Mouse (Mus musculus): Measurements from ENCODE around the gene Gm49366. TPM values are rescaled to one million over a fixed set of nuclear protein-coding genes. Genes with fewer than 3 reads are reported as not detected.
"Not testable (repeated sequence)": the region's sequence is repeated elsewhere in the genome, so short reads cannot be mapped to it uniquely, and the experiment has no call there.

Gene Gm49366
- total RNA-seq (2014; rRNA removed) (not detected in 2 replicates), polyA plus RNA-seq (2015; fragmentation: Nextera tagmentation; extraction: Ambion mirVana) (not detected in 2 replicates)

DNA sequence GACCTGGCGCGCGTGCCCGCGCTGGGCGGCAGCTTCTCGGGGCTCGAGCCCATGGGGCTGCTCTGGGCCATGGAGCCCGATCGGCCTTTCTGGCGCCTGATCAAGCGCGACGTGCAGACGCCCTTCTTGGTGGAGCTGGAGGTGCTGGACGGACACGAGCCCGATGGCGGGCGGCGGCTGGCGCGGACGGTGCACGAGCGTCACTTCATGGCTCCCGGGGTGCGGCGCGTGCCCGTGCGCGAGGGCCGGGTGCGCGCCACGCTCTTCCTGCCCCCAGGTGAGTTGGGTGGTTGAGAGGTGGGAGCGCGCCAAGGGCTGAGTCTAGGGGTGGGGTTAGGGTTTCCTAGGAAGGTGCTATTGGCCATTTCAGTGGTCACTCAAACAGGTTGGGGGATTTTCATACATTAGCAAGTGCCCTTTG is at the start of gene Gm49366:
Gene Gm49366, plus strand, starts transcription at position 245 of the 421 bp plus-strand sequence.
- H3K4me1 ChIP-seq (ENCODE audit: insufficient read depth, low read length); H3K36me3 ChIP-seq (ENCODE audit: insufficient read depth, low read length); H3K27me3 ChIP-seq (ENCODE audit: insufficient read depth, low read length); H3K27ac ChIP-seq (ENCODE audit: low read depth, low read length); H3K9me3 ChIP-seq (ENCODE audit: low read length): not testable (repeated sequence)
- ATAC-seq (ENCODE audit: low FRiP score) = peak; percentile 63; the same call in 1 of the 2 replicates
- WGBS = 1% methylated on average over 38 of the region's 39 CpGs
- peak within 1 kb of the TSS; percentile 52 for H3K9ac ChIP-seq (replicated peaks; ENCODE audit: low read length, poor library complexity, severe bottlenecking)
- H3K4me3 ChIP-seq (ENCODE audit: low read depth, low read length) = peak within 1 kb of the TSS; percentile 44
- peak; percentile 42 for DNase-seq (ENCODE audit: low spot score)
- H3K4me2 ChIP-seq (ENCODE audit: low read depth, low read length, poor library complexity, severe bottlenecking) = peak within 1 kb of the TSS; percentile 58

DNA sequence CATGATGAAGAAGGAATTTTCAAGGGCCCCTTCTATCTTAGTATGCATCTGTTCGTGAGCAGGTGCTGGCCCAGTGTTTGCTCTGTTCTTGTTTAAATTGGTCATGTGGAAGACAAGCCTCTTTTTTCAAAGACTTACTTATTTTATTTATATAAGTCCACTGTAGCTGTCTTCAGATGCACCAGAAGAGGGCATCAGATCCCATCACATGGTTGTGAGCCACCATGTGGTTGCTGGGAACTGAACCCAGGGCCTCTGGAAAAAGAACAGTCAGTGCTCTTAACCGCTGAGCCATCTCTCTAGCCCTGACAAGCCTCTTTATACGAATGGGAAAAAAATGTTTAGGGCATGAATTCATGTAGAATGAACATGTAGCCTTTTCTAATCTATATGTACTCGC is 49.4 kb upstream of the Gm49366 start:
- no peak for ATAC-seq (ENCODE audit: low FRiP score)
- TF ChIP-seq CTCF (IDR thresholded peaks at IDR 0.05) = peak; percentile 38
- Histone ChIP-seq H3K4me3 (ENCODE audit: low read depth, low read length) (no peak overlapping the region), H3K27me3 (ENCODE audit: insufficient read depth, low read length) (no peaks in the 10 kb centered on the region), H3K27ac (ENCODE audit: low read depth, low read length) (no peak overlapping the region), H3K4me2 (ENCODE audit: low read depth, low read length, poor library complexity, severe bottlenecking) (no peak overlapping the region), H3K4me1 (ENCODE audit: insufficient read depth, low read length) (no peaks in the 10 kb centered on the region), H3K9ac (replicated peaks; ENCODE audit: low read length, poor library complexity, severe bottlenecking) (no peak overlapping the region), H3K9me3 (ENCODE audit: low read length) (no peaks in the 10 kb centered on the region), H3K36me3 (ENCODE audit: insufficient read depth, low read length) (no peaks in the 10 kb centered on the region)
- no peak for DNase-seq (ENCODE audit: low spot score)
- WGBS = 97% methylated on average over 4 of the region's 4 CpGs

GRCm38 (mm10) chr12:83997221-83997620 is 41.5 kb upstream of the Gm49366 start:
- WGBS = 77% methylated on average over 2 of the region's 2 CpGs
- no peak overlapping the region for H3K4me3 ChIP-seq (ENCODE audit: low read depth, low read length)
- no peak for ATAC-seq (ENCODE audit: low FRiP score)
- no peaks in the 10 kb centered on the region for H3K36me3 ChIP-seq (ENCODE audit: insufficient read depth, low read length)
- no peak overlapping the region for H3K9ac ChIP-seq (replicated peaks; ENCODE audit: low read length, poor library complexity, severe bottlenecking)
- no peak overlapping the region for H3K27ac ChIP-seq (ENCODE audit: low read depth, low read length)
- H3K4me1 ChIP-seq (ENCODE audit: insufficient read depth, low read length) = no peaks in the 10 kb centered on the region
- H3K27me3 ChIP-seq (ENCODE audit: insufficient read depth, low read length) = no peaks in the 10 kb centered on the region
- no peak overlapping the region for H3K4me2 ChIP-seq (ENCODE audit: low read depth, low read length, poor library complexity, severe bottlenecking)
- no peak for DNase-seq (ENCODE audit: low spot score)
- TF ChIP-seq CTCF (IDR thresholded peaks at IDR 0.05) = no peak
- no peaks in the 10 kb centered on the region for H3K9me3 ChIP-seq (ENCODE audit: low read length)

GRCm38 (mm10) chr12:83998341-83999107 is 40.2 kb upstream of the Gm49366 start:
- no peak for DNase-seq (ENCODE audit: low spot score)
- TF ChIP-seq CTCF (IDR thresholded peaks at IDR 0.05) = no peak
- H3K27ac ChIP-seq (ENCODE audit: low read depth, low read length) = no peak overlapping the region

GRCm38 (mm10) chr12:83999237-83999636 is 39.5 kb upstream of the Gm49366 start:
- DNase-seq (ENCODE audit: low spot score) = peak; percentile 61
- H3K36me3 ChIP-seq (ENCODE audit: insufficient read depth, low read length); H3K4me3 ChIP-seq (ENCODE audit: low read depth, low read length); ATAC-seq (ENCODE audit: low FRiP score); H3K27me3 ChIP-seq (ENCODE audit: insufficient read depth, low read length); H3K9ac ChIP-seq (replicated peaks; ENCODE audit: low read length, poor library complexity, severe bottlenecking); H3K4me1 ChIP-seq (ENCODE audit: insufficient read depth, low read length); H3K9me3 ChIP-seq (ENCODE audit: low read length); H3K4me2 ChIP-seq (ENCODE audit: low read depth, low read length, poor library complexity, severe bottlenecking); H3K27ac ChIP-seq (ENCODE audit: low read depth, low read length): not testable (repeated sequence)
- 66% methylated on average over 8 of the region's 8 CpGs for WGBS

More at GRCm38 (mm10) chr12:83998341-83999107, 40.2 kb upstream of the Gm49366 start:
- Histone ChIP-seq H3K9ac (replicated peaks; ENCODE audit: low read length, poor library complexity, severe bottlenecking) (no peak overlapping the region), H3K27me3 (ENCODE audit: insufficient read depth, low read length) (no peaks in the 10 kb centered on the region), H3K36me3 (ENCODE audit: insufficient read depth, low read length) (no peaks in the 10 kb centered on the region), H3K4me1 (ENCODE audit: insufficient read depth, low read length) (no peaks in the 10 kb centered on the region), H3K4me3 (ENCODE audit: low read depth, low read length) (no peak overlapping the region), H3K9me3 (ENCODE audit: low read length) (no peaks in the 10 kb centered on the region), H3K4me2 (ENCODE audit: low read depth, low read length, poor library complexity, severe bottlenecking) (no peak overlapping the region)
- WGBS = 52% methylated on average over 11 of the region's 11 CpGs
- ATAC-seq (ENCODE audit: low FRiP score) = no peak

DNA sequence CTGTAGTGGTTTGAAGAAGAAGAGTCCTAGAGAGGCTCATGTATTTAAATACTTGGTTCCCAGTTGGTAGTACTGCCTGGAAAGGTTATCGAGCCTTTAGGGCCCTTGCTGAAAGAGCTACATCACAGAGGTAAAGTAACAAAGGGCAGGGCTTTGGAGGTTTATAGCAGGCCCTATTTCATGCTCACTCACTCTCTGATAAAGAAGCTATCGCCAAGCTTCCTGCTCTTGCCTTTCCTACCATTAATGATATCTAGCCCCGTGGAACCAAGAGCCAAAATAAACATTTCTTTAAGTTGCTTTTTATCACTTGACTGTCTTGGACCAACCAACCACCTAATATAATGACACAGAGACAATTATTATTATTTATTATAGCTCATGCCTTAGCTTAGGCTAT is 38.3 kb upstream of the Gm49366 start:
- H3K9ac ChIP-seq (replicated peaks; ENCODE audit: low read length, poor library complexity, severe bottlenecking) = no peak overlapping the region
- H3K27ac ChIP-seq (ENCODE audit: low read depth, low read length) = no peak overlapping the region
- 87% methylated on average over 3 of the region's 3 CpGs for WGBS
- H3K9me3 ChIP-seq (ENCODE audit: low read length) = no peaks in the 10 kb centered on the region
- H3K36me3 ChIP-seq (ENCODE audit: insufficient read depth, low read length) = no peaks in the 10 kb centered on the region
- H3K27me3 ChIP-seq (ENCODE audit: insufficient read depth, low read length) = no peaks in the 10 kb centered on the region
- no peak for TF ChIP-seq CTCF (IDR thresholded peaks at IDR 0.05)
- no peak for DNase-seq (ENCODE audit: low spot score)
- no peak overlapping the region for H3K4me2 ChIP-seq (ENCODE audit: low read depth, low read length, poor library complexity, severe bottlenecking)
- H3K4me1 ChIP-seq (ENCODE audit: insufficient read depth, low read length) = no peaks in the 10 kb centered on the region
- no peak for ATAC-seq (ENCODE audit: low FRiP score)
- H3K4me3 ChIP-seq (ENCODE audit: low read depth, low read length) = no peak overlapping the region

Measured in midbrain, postnatal 0 days (tissue).